Mouse (Mus musculus) hematopoietic stem cell, adult 5-6 weeks (primary cell): ENCODE results near the gene B3gnt2. TPM values are rescaled to one million over a fixed set of nuclear protein-coding genes. Genes with fewer than 3 reads are reported as not detected.

Experiments
- ATAC-seq, 2 experiments: fragments of 125-278 bp in 1 of 2; replicated peaks in 1 of 2; 2 replicates each; pipeline ENCODE4 v1.8.0; 2016 to 2017; ENCODE audit warnings: inconsistent platforms in 2 of 2, mild to moderate bottlenecking in 2 of 2, moderate number of reproducible peaks in 2 of 2, low read depth in 1 of 2, moderate TSS enrichment in 1 of 2; ENCODE audit not compliant: low FRiP score in 2 of 2, poor library complexity in 2 of 2, severe bottlenecking in 2 of 2, insufficient read depth in 1 of 2, low TSS enrichment in 1 of 2
- total RNA-seq: library from RNA; stranded (forward); fragments of 172-1452, 232-1000 nt; gene quantifications from 2 replicates; pipeline ENCODE4 v1.2.3, GENCODE M21; 2017

B3gnt2 gene
- total RNA-seq = 13.7 and 19.1 TPM in 2 replicates

GRCm38 (mm10) chr11:22860335-22861227 lies at the start of gene B3gnt2:
Gene B3gnt2, minus strand, starts transcription at chr11:22860961.
- ATAC-seq = peak; percentile 28 to 30; a peak in 3 of 4 replicates

GRCm38 (mm10) chr11:22906453-22906865 lies 45.7 kb upstream of the B3gnt2 start:
- peak; percentile 29 to 56; a peak in 2 of 4 replicates for ATAC-seq

DNA sequence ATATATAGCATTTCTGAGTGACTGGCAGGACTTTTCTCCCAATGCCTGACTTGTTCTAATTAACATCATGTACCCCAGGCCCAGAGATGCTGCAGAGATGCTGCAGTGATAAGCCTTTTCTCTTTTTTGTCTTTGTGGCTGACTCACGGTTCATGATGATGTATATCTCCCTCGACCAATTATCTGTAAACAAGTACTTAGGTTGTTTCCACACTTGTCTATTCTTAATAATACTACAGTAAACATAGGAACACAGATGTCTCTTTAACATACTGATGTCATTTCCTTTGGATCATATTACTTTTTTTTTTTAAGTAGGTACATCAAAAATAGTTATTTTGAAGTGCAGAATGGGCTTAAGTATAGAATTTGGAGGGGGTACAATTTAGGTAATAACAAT lies 42.2 kb upstream of the B3gnt2 start:
- ATAC-seq = no peak

DNA sequence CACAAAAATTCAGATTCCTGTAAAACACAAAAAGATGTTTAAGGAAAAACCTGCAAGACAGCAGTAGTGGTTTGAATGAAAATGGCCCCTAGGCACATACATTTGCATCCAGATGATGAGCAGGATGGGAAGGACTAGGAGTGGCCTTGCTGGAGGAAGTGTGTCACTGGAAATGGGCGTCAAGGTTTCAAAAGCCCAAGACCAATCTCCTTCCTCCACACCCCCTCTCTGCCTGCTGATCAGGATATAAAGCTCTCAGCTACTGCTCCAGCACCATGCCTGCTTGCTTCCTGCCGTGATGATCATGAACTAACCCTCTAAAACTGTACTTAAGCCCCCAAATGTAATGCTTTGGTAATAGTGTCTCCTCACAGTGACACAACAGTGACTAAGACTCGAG lies 39.3 kb upstream of the B3gnt2 start:
- ATAC-seq = no peak

DNA sequence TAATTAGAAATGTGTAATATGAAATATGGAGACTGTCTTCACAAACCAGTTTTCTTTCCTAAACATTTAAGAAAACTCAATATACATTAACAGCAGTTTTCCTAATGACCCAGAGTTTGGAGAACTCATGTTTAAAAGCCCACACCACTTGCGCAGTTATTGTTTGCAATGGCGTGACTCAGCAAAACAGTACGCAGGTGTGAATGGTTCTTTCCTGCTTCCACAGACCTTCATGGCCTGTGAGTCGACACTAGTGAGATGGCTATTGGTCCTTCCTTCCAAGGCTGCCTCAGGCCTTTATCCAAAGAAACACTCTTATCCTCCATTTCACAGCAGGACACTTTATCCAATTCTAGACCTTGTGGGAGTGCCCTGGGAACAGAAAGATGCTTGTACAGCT lies 36.9 kb upstream of the B3gnt2 start:
- no peak; a peak in 1 of 4 replicates for ATAC-seq

DNA sequence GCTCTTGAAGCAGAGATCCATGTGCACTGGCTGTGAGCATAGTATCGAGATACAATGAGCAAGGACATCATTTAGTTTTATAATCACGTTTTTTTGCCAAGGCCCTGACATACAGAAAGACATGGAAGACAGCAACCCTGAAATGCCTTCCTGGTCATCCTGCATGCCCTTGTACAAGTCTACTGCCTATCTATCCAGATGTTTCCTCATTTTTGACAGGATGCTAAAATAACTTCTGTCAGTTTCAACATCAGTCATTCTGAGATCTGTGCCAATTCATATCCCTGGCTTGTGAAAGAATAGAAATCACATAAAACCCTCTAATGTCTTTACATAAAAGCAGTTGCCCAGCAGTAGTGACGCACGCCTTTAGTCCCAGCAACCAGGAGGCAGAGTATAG lies 36.4 kb upstream of the B3gnt2 start:
- peak in 1 of 2 experiments; percentile 48; a peak in 1 of 4 replicates for ATAC-seq

- ATAC-seq = no peak
These were observed 32.3 kb upstream of the B3gnt2 start for GRCm38 (mm10) chr11:22893075-22893474.

- ATAC-seq = no peak
These were observed 31.7 kb upstream of the B3gnt2 start for GRCm38 (mm10) chr11:22892466-22892865.

- peak; percentile 19 to 66; a peak in 1 of 4 replicates for ATAC-seq
These were observed 31.1 kb upstream of the B3gnt2 start for GRCm38 (mm10) chr11:22891876-22892275.

DNA sequence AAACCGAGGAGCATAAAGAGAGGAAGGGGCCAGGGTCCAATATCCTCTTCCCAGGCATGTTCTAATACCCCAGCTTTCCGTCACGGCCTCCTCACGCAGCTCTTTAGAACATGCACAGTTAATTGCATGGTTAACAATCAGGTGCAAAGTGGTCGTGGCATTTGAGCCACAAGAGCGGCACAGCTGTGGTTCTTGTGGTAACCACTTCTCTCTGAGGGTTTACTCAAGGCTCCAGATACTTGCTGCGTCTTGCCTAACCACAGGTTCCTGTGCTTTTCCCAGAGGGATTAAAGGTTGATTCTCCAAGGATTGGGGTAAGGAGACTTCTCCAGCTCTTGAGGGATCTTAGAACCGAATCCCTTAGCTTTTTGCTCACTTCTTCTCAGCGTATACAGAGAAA lies 30.5 kb upstream of the B3gnt2 start:
- ATAC-seq = peak; percentile 51 to 60; a peak in 3 of 4 replicates

DNA sequence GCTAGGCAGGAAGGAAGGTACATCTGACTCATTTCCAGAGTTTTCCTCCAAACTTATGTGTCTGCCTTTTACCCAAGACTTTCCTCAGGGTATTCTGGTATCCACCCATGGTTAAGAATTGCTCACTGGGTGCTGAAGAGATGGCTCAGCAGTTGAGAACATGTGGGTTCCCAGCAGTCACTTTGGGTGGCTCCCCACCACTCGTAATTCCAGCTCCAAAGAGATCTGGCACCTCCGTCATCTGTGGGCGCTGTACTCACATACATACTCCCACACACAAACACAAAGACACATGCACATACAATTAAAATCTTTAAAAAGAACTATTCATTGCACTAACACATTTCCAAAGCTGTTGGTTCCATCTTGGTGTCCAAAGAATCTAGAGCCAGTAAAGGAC lies 28.5 kb upstream of the B3gnt2 start:
- ATAC-seq = no peak

DNA sequence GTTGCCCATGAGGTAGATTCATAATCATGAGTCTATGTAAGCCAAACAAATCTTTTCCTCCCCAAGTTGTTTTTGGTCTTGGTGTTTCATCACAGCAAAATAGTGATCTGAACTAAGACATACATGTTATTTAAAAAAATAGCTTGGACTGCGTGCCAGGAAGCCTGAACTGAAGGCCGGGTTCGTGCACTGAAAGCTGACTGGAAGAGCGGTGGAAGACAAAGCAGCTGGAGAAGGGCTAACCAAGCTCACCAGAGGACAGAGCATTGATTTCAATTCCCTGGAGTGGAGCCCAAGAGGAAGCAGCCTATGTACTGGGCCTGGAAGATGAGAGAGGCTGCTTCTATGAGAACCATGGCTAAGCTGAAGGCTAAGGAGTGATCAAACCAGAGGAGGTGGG lies 26.2 kb upstream of the B3gnt2 start:
- ATAC-seq = no peak

- no peak for ATAC-seq
These were observed 24.6 kb upstream of the B3gnt2 start for GRCm38 (mm10) chr11:22885350-22885749.

DNA sequence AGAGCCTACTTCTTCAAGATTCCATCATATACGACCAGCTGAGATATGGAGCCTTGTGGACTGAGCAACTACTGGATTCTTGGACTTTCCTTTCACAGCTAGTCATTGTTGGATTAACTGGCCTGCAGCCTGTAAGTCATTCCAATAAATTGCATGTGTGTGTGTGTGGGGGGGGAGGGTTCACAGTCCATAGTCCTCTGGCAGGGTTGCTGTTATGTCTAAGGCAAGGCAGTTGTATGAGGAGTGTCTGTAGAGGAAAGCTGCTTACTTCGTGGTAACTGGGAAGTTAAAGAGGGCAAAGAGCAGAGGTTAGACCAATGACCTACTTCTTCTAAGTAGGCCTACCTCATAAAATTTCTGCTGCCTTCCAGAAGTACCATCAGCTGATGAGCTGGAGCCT lies 22.9 kb upstream of the B3gnt2 start:
- ATAC-seq = no peak

DNA sequence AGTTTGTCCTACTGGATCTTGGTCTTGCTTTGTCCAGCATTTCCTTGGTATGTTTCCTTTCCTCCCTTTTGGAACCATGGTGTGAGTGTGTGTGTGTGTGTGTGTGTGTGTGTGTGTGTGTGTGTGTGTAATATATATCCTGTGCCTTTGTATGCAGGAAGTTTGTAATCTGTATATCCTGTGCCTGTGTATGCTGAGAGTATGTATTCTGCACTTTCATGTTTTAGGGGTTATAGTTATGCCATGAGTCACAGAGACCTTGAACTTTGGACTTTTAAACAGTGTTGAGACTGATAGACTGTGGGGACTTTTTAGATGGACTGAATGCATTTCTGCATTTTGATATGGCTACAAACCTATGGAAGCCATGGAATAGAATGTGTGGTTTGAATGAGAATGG lies 22.2 kb upstream of the B3gnt2 start:
- ATAC-seq = no peak

DNA sequence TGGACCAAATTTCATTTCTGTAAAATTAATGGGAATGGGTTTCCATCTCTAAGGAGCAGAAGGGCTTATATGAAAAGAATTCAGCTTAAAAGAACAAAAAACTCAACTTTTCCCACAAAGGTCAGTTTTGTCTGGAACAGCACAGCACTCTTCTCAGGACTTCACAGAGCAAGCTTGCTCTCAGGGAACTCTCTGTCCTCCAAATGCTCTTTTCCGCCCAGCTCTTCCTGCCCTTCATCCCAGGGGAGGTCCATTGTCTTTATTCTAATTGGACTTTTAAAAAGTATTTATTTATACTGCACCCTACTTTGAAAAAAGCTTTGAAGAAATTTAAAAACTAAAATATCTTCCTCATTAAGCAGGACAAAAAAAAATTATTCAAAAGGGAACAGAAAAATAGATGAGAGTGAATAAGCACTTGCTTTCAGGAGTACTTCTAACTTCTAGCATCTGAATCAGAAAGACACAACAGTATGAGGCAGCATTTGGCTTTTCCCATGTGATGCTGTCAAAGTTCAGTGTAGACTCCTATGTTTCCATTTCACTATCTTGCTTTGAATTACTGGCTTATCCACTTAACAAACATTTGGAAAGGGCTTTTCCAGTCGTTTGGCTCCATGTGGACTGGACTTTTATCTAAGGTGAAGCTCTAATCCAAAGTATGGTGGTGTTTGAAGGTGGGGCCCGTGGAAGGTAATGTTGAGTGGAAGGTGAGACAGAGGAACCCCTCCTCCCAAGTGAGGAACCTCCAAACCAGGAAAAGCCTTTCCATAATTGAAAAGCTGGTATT lies 19.8 kb upstream of the B3gnt2 start:
- ATAC-seq = no peak

DNA sequence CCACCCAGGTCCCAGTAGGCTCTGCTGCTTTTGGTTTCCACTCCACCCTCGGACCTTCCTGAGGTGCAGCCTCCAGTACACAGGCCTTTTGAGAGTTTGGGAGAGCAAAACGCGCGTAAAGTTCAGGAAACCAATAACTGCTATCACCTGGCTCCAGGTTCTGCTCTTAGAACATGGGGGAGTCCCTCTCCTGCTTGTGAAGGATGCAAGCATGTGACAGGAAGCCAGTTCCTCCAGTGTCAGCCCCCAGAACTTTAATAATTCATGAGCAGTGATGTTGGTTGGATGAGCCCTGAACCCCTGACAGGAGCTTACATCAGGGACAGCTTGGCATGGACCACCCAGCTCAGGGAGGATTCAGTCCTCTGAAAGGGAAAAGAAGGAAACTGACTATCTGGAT lies 18.9 kb upstream of the B3gnt2 start:
- 0 out of 4 replicates have a peak, but pooled peaks of 1 of the 2 experiments have one; percentile 12 for ATAC-seq

DNA sequence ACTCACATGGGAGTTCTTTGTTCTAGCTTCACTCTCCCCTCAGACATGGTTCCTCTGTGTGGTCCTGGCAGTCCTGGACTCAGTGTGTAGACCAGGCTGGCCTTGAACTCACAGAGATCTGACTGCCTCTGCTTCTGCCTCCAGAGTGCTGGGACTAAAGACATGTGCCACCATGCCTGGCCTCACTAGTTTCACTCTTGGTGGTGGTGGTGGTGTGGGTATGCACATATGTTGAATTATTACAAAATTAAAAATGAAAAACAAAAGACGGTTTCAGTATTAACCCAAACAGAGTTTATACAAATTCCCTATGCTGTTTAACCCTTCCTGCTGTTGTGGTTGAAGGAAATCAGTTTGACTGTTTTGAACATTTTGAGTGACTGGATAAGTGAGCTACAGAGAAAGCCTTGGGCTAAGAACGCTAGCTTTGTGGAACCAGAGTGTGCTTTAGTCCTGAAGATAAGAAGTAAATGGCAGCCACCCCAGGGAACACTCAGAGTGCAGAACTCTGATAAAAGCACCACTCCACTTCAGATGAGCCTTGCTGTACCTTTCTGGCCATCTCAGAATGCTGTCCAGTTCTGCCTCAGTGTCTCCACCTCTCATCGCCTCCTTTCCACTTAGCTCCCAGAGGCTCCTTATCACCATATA lies 16.0 kb upstream of the B3gnt2 start:
- no peak for ATAC-seq
